Mouse (Mus musculus) colon, adult 2 months (tissue): ENCODE results near the gene Lage3. TPM values are rescaled to one million over a fixed set of nuclear protein-coding genes. Genes with fewer than 3 reads are reported as not detected.

Experiments used
- polyA plus RNA-seq: library from polyadenylated mRNA; depleted of rRNA; stranded (reverse); fragments of >200 nt; gene quantifications from 2 replicates; pipeline ENCODE4 v1.2.3, GENCODE M21; 2012; rRNA removed

Gene Lage3
- polyA plus RNA-seq = 35.5 and 37.4 TPM in 2 replicates

DNA sequence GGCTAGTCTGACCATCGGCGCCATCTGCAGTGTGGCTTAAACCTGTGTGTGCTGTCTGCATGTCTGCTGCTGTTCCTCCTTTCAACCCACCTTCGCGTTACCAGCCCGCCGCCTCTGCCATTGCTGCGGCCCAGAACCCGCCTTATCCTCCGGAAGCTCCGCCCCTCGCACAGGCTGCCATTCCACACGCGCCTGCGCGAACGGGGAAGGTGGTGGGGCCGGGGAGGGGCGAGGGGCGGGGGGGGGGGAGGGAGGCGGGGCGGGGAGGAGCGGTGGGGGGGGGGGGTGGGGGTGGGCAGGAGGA, at the start of gene Lage3:
Gene Lage3, minus strand, starts transcription at position 152 of the 304 bp plus-strand sequence.

GRCm38 (mm10) chrX:74392535-74393443, 39.4 kb upstream of the Lage3 start, which contains the start of the genes Fam3a and Ikbkg:
Gene Fam3a, minus strand, starts transcription at chrX:74393272.
Gene Ikbkg, plus strand, starts transcription at chrX:74393290.

GRCm38 (mm10) chrX:74372888-74373549, 19.6 kb upstream of the Lage3 start, which contains the start of the genes Ubl4a and Slc10a3:
Gene Ubl4a, minus strand, starts transcription at chrX:74373218.
Gene Slc10a3, minus strand, starts transcription at chrX:74373349.

GRCm38 (mm10) chrX:74328725-74329161, 24.7 kb downstream of the Lage3 start, which contains the start of gene Plxna3:
Gene Plxna3, plus strand, starts transcription at chrX:74329066.

GRCm38 (mm10) chrX:74312540-74313464, 40.6 kb downstream of the Lage3 start, which contains the start of gene Fam50a:
Gene Fam50a, plus strand, starts transcription at chrX:74313033.

GRCm38 (mm10) chrX:74304867-74305700, 48.3 kb downstream of the Lage3 start, which contains the start of gene Gdi1:
Gene Gdi1, plus strand, starts transcription at chrX:74304998.

Other genes with a start within 250 kb of the Lage3 start
- gene Opn1mw, start 226.2 kb downstream of the Lage3 start, polyA plus RNA-seq = not detected in 2 replicates
- 3.6 and 3.7 TPM in 2 replicates for gene Mecp2, start 218.3 kb downstream of the Lage3 start, polyA plus RNA-seq
- not detected in 2 replicates for gene Tex28, start 185.8 kb downstream of the Lage3 start, polyA plus RNA-seq
- gene Tktl1, start 176.4 kb downstream of the Lage3 start, polyA plus RNA-seq = not detected in 2 replicates
- gene Flna, start 103.8 kb downstream of the Lage3 start, polyA plus RNA-seq = 985 and 1,044 TPM in 2 replicates
- 48.3 and 63.7 TPM in 2 replicates for gene Emd, start 98.9 kb downstream of the Lage3 start, polyA plus RNA-seq
- gene Rpl10, start 82.8 kb downstream of the Lage3 start, polyA plus RNA-seq = 1,225 and 1,400 TPM in 2 replicates
- 121 and 127 TPM in 2 replicates for gene Taz, start 71.7 kb downstream of the Lage3 start, polyA plus RNA-seq
- gene Dnase1l1, start 71.3 kb downstream of the Lage3 start, polyA plus RNA-seq = 18.3 and 18.9 TPM in 2 replicates
- gene Atp6ap1, start 56.5 kb downstream of the Lage3 start, polyA plus RNA-seq = 324 and 365 TPM in 2 replicates
- 94.5 and 119 TPM in 2 replicates for gene Gdi1, start 48.6 kb downstream of the Lage3 start, polyA plus RNA-seq
- gene Fam50a, start 40.6 kb downstream of the Lage3 start, polyA plus RNA-seq = 11.6 and 17.5 TPM in 2 replicates
- 13.9 and 16.8 TPM in 2 replicates for gene Plxna3, start 24.6 kb downstream of the Lage3 start, polyA plus RNA-seq
- gene Ubl4a, start 19.6 kb upstream of the Lage3 start, polyA plus RNA-seq = 38.4 and 49.9 TPM in 2 replicates
- gene Slc10a3, start 19.7 kb upstream of the Lage3 start, polyA plus RNA-seq = 19.5 and 23.5 TPM in 2 replicates
- gene Fam3a, start 39.7 kb upstream of the Lage3 start, polyA plus RNA-seq = 50.3 and 57.9 TPM in 2 replicates
- 11.9 and 17.9 TPM in 2 replicates for gene Ikbkg, start 39.7 kb upstream of the Lage3 start, polyA plus RNA-seq
- 25.1 and 31.0 TPM in 2 replicates for gene G6pdx, start 75.6 kb upstream of the Lage3 start, polyA plus RNA-seq
- gene Gm6880, start 127.8 kb upstream of the Lage3 start, polyA plus RNA-seq = not detected in 2 replicates
- gene Olfr1326-ps1, start 221.3 kb upstream of the Lage3 start, polyA plus RNA-seq = not detected in 2 replicates
- not detected in 2 replicates for gene Olfr1325, start 239.1 kb upstream of the Lage3 start, polyA plus RNA-seq